Mouse (Mus musculus) ovary, postnatal 14 days (tissue): ENCODE measurements around the gene Rpl13a.
"Not testable (repeated sequence)": the region's sequence is repeated elsewhere in the genome, so short reads cannot be mapped to it uniquely, and the experiment has no call there.

Experiments
- DNase-seq: peaks from one replicate; pipeline ENCODE4 v3.0.0; 2022; ENCODE audit warnings: low spot score

Rpl13a gene

GRCm38 (mm10) chr7:45113476-45113875 is 15.1 kb downstream of the Rpl13a start:
- no peak for DNase-seq

- no peak for DNase-seq
Observed at GRCm38 (mm10) chr7:45112529-45112928, 16.0 kb downstream of the Rpl13a start.

- no peak for DNase-seq
Observed at GRCm38 (mm10) chr7:45111940-45112339, 16.6 kb downstream of the Rpl13a start.

GRCm38 (mm10) chr7:45110089-45110488 is 18.5 kb downstream of the Rpl13a start:
- DNase-seq = not testable (repeated sequence)

GRCm38 (mm10) chr7:45107052-45107645 is 21.4 kb downstream of the Rpl13a start:
- no peak for DNase-seq

GRCm38 (mm10) chr7:45106441-45106840 is 22.1 kb downstream of the Rpl13a start:
- no peak for DNase-seq

- no peak for DNase-seq
Observed at GRCm38 (mm10) chr7:45105491-45105890, 23.1 kb downstream of the Rpl13a start.

GRCm38 (mm10) chr7:45104941-45105340 is 23.6 kb downstream of the Rpl13a start:
- no peak for DNase-seq

- peak; percentile 84 for DNase-seq
Observed at GRCm38 (mm10) chr7:45103652-45104180, 24.8 kb downstream of the Rpl13a start, which contains the start of gene Fcgrt. Fcgrt (minus strand) TSS chr7:45103851.

GRCm38 (mm10) chr7:45102940-45103585 is 25.5 kb downstream of the Rpl13a start:
- no peak for DNase-seq

GRCm38 (mm10) chr7:45102441-45102840 is 26.1 kb downstream of the Rpl13a start:
- no peak for DNase-seq

- no peak for DNase-seq
Observed at GRCm38 (mm10) chr7:45100046-45100445, 28.5 kb downstream of the Rpl13a start.

GRCm38 (mm10) chr7:45098541-45099240 is 29.9 kb downstream of the Rpl13a start:
- DNase-seq = no peak

GRCm38 (mm10) chr7:45097479-45097878 is 31.1 kb downstream of the Rpl13a start:
- DNase-seq = no peak

GRCm38 (mm10) chr7:45095965-45096364 is 32.6 kb downstream of the Rpl13a start:
- not testable (repeated sequence) for DNase-seq

- no peak for DNase-seq
Observed at GRCm38 (mm10) chr7:45095367-45095766, 33.2 kb downstream of the Rpl13a start.

- DNase-seq = no peak
Observed at GRCm38 (mm10) chr7:45094121-45094520, 34.4 kb downstream of the Rpl13a start.

- DNase-seq = no peak
Observed at GRCm38 (mm10) chr7:45093516-45093905, 35.0 kb downstream of the Rpl13a start.

- no peak for DNase-seq
Observed at GRCm38 (mm10) chr7:45092828-45093515, 35.6 kb downstream of the Rpl13a start.

GRCm38 (mm10) chr7:45092048-45092447 is 36.5 kb downstream of the Rpl13a start, which contains the start of gene Rcn3:
Rcn3 (minus strand) TSS chr7:45092221.
- DNase-seq = peak; percentile 87

- DNase-seq = peak; percentile 32
Observed at GRCm38 (mm10) chr7:45091001-45091990, 37.3 kb downstream of the Rpl13a start.
